Mouse (Mus musculus): ENCODE measurements around the gene Tat.

DNA sequence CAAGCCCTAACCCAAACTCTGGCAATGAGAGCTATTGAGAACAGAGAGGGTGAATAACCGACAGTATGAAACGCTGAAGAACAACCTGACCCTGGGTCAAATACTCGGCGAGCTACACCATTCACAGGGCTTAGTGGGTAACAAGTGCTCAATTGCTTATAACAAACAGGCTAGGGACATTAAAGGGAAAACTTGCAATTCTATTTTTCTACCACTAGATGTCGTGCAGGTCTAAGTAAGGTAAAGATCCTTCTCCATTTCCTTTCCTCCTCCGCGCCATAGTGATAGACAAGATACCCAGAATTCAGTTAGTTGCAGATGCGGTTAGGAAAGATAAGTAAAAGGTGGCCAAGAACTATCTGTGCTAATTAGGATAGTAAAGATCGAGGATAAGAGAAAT is 19.9 kb upstream of the Tat start:
- TF ChIP-seq CTCF (IDR thresholded peaks at IDR 0.05; ENCODE audit: low read depth) (peak; percentile 83), EP300 (IDR thresholded peaks at IDR 0.05; ENCODE audit: low read depth) (no peak)

All from liver, postnatal 0 days (tissue).